Mouse (Mus musculus) lung, embryonic 14.5 days (tissue): Measurements from ENCODE around the gene Camta2. TPM values are rescaled to one million over a fixed set of nuclear protein-coding genes. Genes with fewer than 3 reads are reported as not detected.

Experiments
- ATAC-seq: fragments of 200-750 bp; cut with Nextera tagmentation; 2 replicates; pipeline ENCODE4 v1.8.0; 2017; ENCODE audit warnings: mild to moderate bottlenecking, moderate TSS enrichment, moderate library complexity; ENCODE audit not compliant: insufficient read depth
- DNase-seq: peaks from one replicate; pipeline ENCODE4 v3.0.0-alpha.2; 2015
- H3K27ac ChIP-seq: fragments of 300-500 bp; sonication (generic); 2 replicates; pipeline ENCODE4 v1.5.1; 2014; ENCODE audit warnings: low read depth, mild to moderate bottlenecking, moderate library complexity
- H3K27me3 ChIP-seq: fragments of 300-500 bp; sonication (generic); 2 replicates; pipeline ENCODE4 v1.6.1; 2014; ENCODE audit warnings: low read length, control low read depth; ENCODE audit not compliant: insufficient read depth
- H3K36me3 ChIP-seq: fragments of 300-500 bp; sonication (generic); 2 replicates; pipeline ENCODE4 v1.6.1; 2014; ENCODE audit warnings: control low read depth; ENCODE audit not compliant: insufficient read depth
- H3K4me1 ChIP-seq: fragments of 300-500 bp; sonication (generic); 2 replicates; pipeline ENCODE4 v1.6.1; 2014; ENCODE audit warnings: antibody characterized with exemption, control low read depth; ENCODE audit not compliant: insufficient read depth
- H3K4me2 ChIP-seq: fragments of 300-500 bp; sonication (generic); 2 replicates; pipeline ENCODE4 v1.6.1; 2014; ENCODE audit warnings: mild to moderate bottlenecking
- H3K4me3 ChIP-seq: fragments of 300-500 bp; sonication (generic); 2 replicates; pipeline ENCODE4 v1.5.1; 2014; ENCODE audit warnings: low read depth, low read length
- H3K9ac ChIP-seq: fragments of 300-500 bp; sonication (generic); 2 replicates; pipeline ENCODE4 v1.6.1; 2014
- H3K9me3 ChIP-seq: fragments of 300-500 bp; sonication (generic); 2 replicates; pipeline ENCODE4 v1.6.1; 2016; ENCODE audit warnings: low read depth, low read length, control low read depth
- CTCF ChIP-seq: IDR thresholded peaks from 2 replicates; pipeline ENCODE4 v1.5.1; 2016; ENCODE audit warnings: antibody characterized with exemption, low read depth
- WGBS: fragments of 180-500 bp; shearing (Covaris S2); extraction: QIAGEN DNeasy Blood & Tissue Kit; methylation state at CpG from one replicate; pipeline ENCODE4 v1.1.7; 2014; 5-methylcytosine and 5-hydroxymethylcytosine counted together
- polyA plus RNA-seq: library from polyadenylated mRNA; unstranded; fragments of >200 nt; fragmentation: Nextera tagmentation; extraction: Ambion mirVana; gene quantifications from 2 replicates; pipeline ENCODE4 v1.2.1, GENCODE M21; 2014

Camta2 gene
- polyA plus RNA-seq, 1 experiment from 2014 or later, result 16.2 TPM

- Histone ChIP-seq H3K9me3 (no peaks in the 10 kb centered on the region), H3K27ac (peak within 1 kb of the TSS; percentile 99), H3K4me2 (peak within 1 kb of the TSS; percentile 97), H3K4me1 (peaks cover 24% of the 10 kb centered on the region), H3K27me3 (no peaks in the 10 kb centered on the region), H3K9ac (peak within 1 kb of the TSS; percentile 97), H3K4me3 (peak within 1 kb of the TSS; percentile 100), H3K36me3 (peaks cover 33% of the 10 kb centered on the region)
- 4% methylated on average over 3 of the region's 3 CpGs for WGBS
- TF ChIP-seq CTCF, result no peak
- DNase-seq (peak; percentile 55), ATAC-seq (no peak)
These were observed 30.9 kb downstream of the Camta2 start, which contains the start of gene Eno3 for GRCm38 (mm10) chr11:70656964-70657363. Eno3 (plus strand) TSS chr11:70657202.

GRCm38 (mm10) chr11:70656456-70656927 lies 31.4 kb downstream of the Camta2 start:
- Histone ChIP-seq H3K4me1 (peaks cover 26% of the 10 kb centered on the region), H3K4me2 (peak overlapping the region; percentile 97), H3K27me3 (no peaks in the 10 kb centered on the region), H3K9me3 (no peaks in the 10 kb centered on the region), H3K4me3 (peak overlapping the region; percentile 100), H3K27ac (peak overlapping the region; percentile 99), H3K9ac (peak overlapping the region; percentile 97), H3K36me3 (peaks cover 34% of the 10 kb centered on the region)
- no peak for TF ChIP-seq CTCF
- ATAC-seq, result peak; percentile 1; the same call in 1 of the 2 replicates
- peak; percentile 75 for DNase-seq
- 5% methylated on average over 16 of the region's 16 CpGs for WGBS

- no peaks in the 10 kb centered on the region for H3K27me3 ChIP-seq
- no peak for TF ChIP-seq CTCF
- H3K9ac ChIP-seq, result peak overlapping the region; percentile 97
- ATAC-seq (peak; percentile 40; the same call in 1 of the 2 replicates), DNase-seq (peak; percentile 77)
- H3K4me1 ChIP-seq, result peaks cover 26% of the 10 kb centered on the region
- no peaks in the 10 kb centered on the region for H3K9me3 ChIP-seq
- peaks cover 34% of the 10 kb centered on the region for H3K36me3 ChIP-seq
- under 1% methylated on average over 61 of the region's 61 CpGs for WGBS
- H3K4me3 ChIP-seq, result peak overlapping the region; percentile 100
- peak overlapping the region; percentile 97 for H3K4me2 ChIP-seq
- peak overlapping the region; percentile 99 for H3K27ac ChIP-seq
These were observed 32.1 kb downstream of the Camta2 start for GRCm38 (mm10) chr11:70655571-70656455.

- H3K9ac ChIP-seq, result peak overlapping the region; percentile 97
- H3K27me3 ChIP-seq, result no peaks in the 10 kb centered on the region
- H3K36me3 ChIP-seq, result peaks cover 38% of the 10 kb centered on the region
- peak overlapping the region; percentile 99 for H3K27ac ChIP-seq
- no peaks in the 10 kb centered on the region for H3K9me3 ChIP-seq
- H3K4me1 ChIP-seq, result peaks cover 26% of the 10 kb centered on the region
- peak overlapping the region; percentile 100 for H3K4me3 ChIP-seq
- no peak for TF ChIP-seq CTCF
- DNase-seq, result peak; percentile 92
- peak; percentile 48 for ATAC-seq
- under 1% methylated on average over 44 of the region's 48 CpGs for WGBS
- H3K4me2 ChIP-seq, result peak overlapping the region; percentile 97
These were observed 32.9 kb downstream of the Camta2 start for GRCm38 (mm10) chr11:70654923-70655570.

GRCm38 (mm10) chr11:70654198-70654922 lies 33.5 kb downstream of the Camta2 start, which contains the start of gene Pfn1:
Pfn1 (minus strand) TSS chr11:70654644.
- peaks cover 26% of the 10 kb centered on the region for H3K4me1 ChIP-seq
- peak within 1 kb of the TSS; percentile 97 for H3K9ac ChIP-seq
- H3K27ac ChIP-seq, result peak within 1 kb of the TSS; percentile 99
- no peak for TF ChIP-seq CTCF
- peak within 1 kb of the TSS; percentile 100 for H3K4me3 ChIP-seq
- peak within 1 kb of the TSS; percentile 97 for H3K4me2 ChIP-seq
- WGBS, result 1% methylated on average over 60 of the region's 61 CpGs
- ATAC-seq (peak; percentile 42), DNase-seq (peak; percentile 88)
- H3K36me3 ChIP-seq, result peaks cover 43% of the 10 kb centered on the region
- no peaks in the 10 kb centered on the region for H3K9me3 ChIP-seq
- no peaks in the 10 kb centered on the region for H3K27me3 ChIP-seq

GRCm38 (mm10) chr11:70653345-70654197 lies 34.3 kb downstream of the Camta2 start:
- Histone ChIP-seq H3K4me2 (peak overlapping the region; percentile 97), H3K27ac (peak overlapping the region; percentile 99), H3K9ac (peak overlapping the region; percentile 97), H3K4me3 (peak overlapping the region; percentile 100), H3K4me1 (peaks cover 26% of the 10 kb centered on the region), H3K36me3 (peaks cover 48% of the 10 kb centered on the region), H3K9me3 (no peaks in the 10 kb centered on the region), H3K27me3 (no peaks in the 10 kb centered on the region)
- ATAC-seq (peak; percentile 41), DNase-seq (peak; percentile 80)
- under 1% methylated on average over 63 of the region's 63 CpGs for WGBS
- TF ChIP-seq CTCF, result no peak
